Mouse (Mus musculus) C2C12 (cell line): ENCODE measurements around the gene Zgrf1. TPM values are rescaled to one million over a fixed set of nuclear protein-coding genes. Genes with fewer than 3 reads are reported as not detected.
A peak's percentile ranks its signal among the peaks of the same experiment; 100 is the strongest.

ENCODE experiments used
- H3K27me3 ChIP-seq: one replicate; pipeline ENCODE4 v1.6.1; 2011; ENCODE audit not compliant: control insufficient read depth, insufficient read depth, insufficient read length
- H3K36me3 ChIP-seq: one replicate; pipeline ENCODE4 v1.6.1; 2011; ENCODE audit not compliant: control insufficient read depth, insufficient read depth
- H3K4me3 ChIP-seq: one replicate; pipeline ENCODE4 v1.5.1; 2011; ENCODE audit warnings: mild to moderate bottlenecking, control low read depth; ENCODE audit not compliant: poor library complexity, insufficient read depth, severe bottlenecking
- H3K79me2 ChIP-seq: one replicate; pipeline ENCODE4 v1.6.1; 2011; ENCODE audit not compliant: control insufficient read depth, insufficient read depth
- H3K79me3 ChIP-seq: one replicate; pipeline ENCODE4 v1.6.1; 2011; ENCODE audit warnings: low read depth, control low read depth
- H3ac ChIP-seq: one replicate; pipeline ENCODE3; 2011; ENCODE audit warnings: low read depth; ENCODE audit not compliant: control insufficient read depth, insufficient read length
- CEBPB ChIP-seq: IDR thresholded peaks from one replicate; pipeline ENCODE4 v1.6.1; 2011; ENCODE audit warnings: low read depth, mild to moderate bottlenecking, control low read depth, moderate library complexity
- CTCF ChIP-seq: IDR thresholded peaks from one replicate; pipeline ENCODE4 v1.5.1; 2011; ENCODE audit not compliant: control insufficient read depth, insufficient read depth, insufficient read length
- FOSL1 ChIP-seq: IDR thresholded peaks from one replicate; pipeline ENCODE4 v1.8.0; 2011; ENCODE audit warnings: mild to moderate bottlenecking, low read length; ENCODE audit not compliant: poor library complexity, insufficient read depth, severe bottlenecking
- MAX ChIP-seq: IDR thresholded peaks from one replicate; pipeline ENCODE4 v1.6.1; 2011; ENCODE audit warnings: mild to moderate bottlenecking, control low read depth
- MYOD1 ChIP-seq: IDR thresholded peaks from one replicate; pipeline ENCODE4 v1.6.1; 2011; ENCODE audit warnings: low read depth; ENCODE audit not compliant: control insufficient read depth, insufficient read length
- MYOG ChIP-seq: IDR thresholded peaks from one replicate; pipeline ENCODE4 v1.6.1; 2011; ENCODE audit not compliant: control insufficient read depth, insufficient read length; ENCODE audit errors: extremely low read depth
- USF1 ChIP-seq: IDR thresholded peaks from one replicate; pipeline ENCODE4 v1.6.1; 2011; ENCODE audit warnings: low read depth, mild to moderate bottlenecking, control low read depth, moderate library complexity
- polyA plus RNA-seq: library from polyadenylated mRNA; unstranded; fragments of >200 nt; fragmentation: generic; extraction: Trizol; gene quantifications from one replicate; pipeline ENCODE4 v1.2.1, GENCODE M21; 2012; ENCODE audit warnings: missing spikeins

The Zgrf1 gene
- polyA plus RNA-seq, 1 experiment: 1.6 TPM

- no peaks in the 10 kb centered on the region for H3K36me3 ChIP-seq
- no peak overlapping the region for H3K4me3 ChIP-seq
- H3K79me3 ChIP-seq: no peaks in the 10 kb centered on the region
- H3ac ChIP-seq: no peak overlapping the region
- no peaks in the 10 kb centered on the region for H3K79me2 ChIP-seq
- no peak for TF ChIP-seq FOSL1
- TF ChIP-seq MYOD1: no peak
- no peak for TF ChIP-seq MAX
- no peak for TF ChIP-seq CEBPB
- TF ChIP-seq USF1: no peak
- no peak for TF ChIP-seq MYOG
- TF ChIP-seq CTCF: no peak
- peaks cover 58% of the 10 kb centered on the region for H3K27me3 ChIP-seq
Measured at GRCm38 (mm10) chr3:127630735-127631372, 77.6 kb downstream of the Zgrf1 start.

GRCm38 (mm10) chr3:127631582-127631981 lies 78.3 kb downstream of the Zgrf1 start:
- no peak overlapping the region for H3K4me3 ChIP-seq
- TF ChIP-seq MYOG: no peak
- no peak for TF ChIP-seq FOSL1
- TF ChIP-seq MAX: no peak
- TF ChIP-seq CEBPB: no peak
- TF ChIP-seq USF1: no peak
- TF ChIP-seq CTCF: no peak
- no peak for TF ChIP-seq MYOD1
- no peaks in the 10 kb centered on the region for H3K79me2 ChIP-seq
- H3K79me3 ChIP-seq: no peaks in the 10 kb centered on the region
- H3K27me3 ChIP-seq: peaks cover 53% of the 10 kb centered on the region
- H3ac ChIP-seq: no peak overlapping the region
- H3K36me3 ChIP-seq: no peaks in the 10 kb centered on the region

GRCm38 (mm10) chr3:127632531-127632930 lies 79.2 kb downstream of the Zgrf1 start:
- peaks cover 46% of the 10 kb centered on the region for H3K27me3 ChIP-seq
- TF ChIP-seq MYOD1: no peak
- H3ac ChIP-seq: no peak overlapping the region
- no peaks in the 10 kb centered on the region for H3K79me2 ChIP-seq
- no peaks in the 10 kb centered on the region for H3K36me3 ChIP-seq
- no peak overlapping the region for H3K4me3 ChIP-seq
- H3K79me3 ChIP-seq: no peaks in the 10 kb centered on the region

- H3K79me2 ChIP-seq: no peaks in the 10 kb centered on the region
- no peak within 1 kb of the TSS for H3K4me3 ChIP-seq
- TF ChIP-seq MYOG (no peak), CEBPB (no peak), CTCF (no peak), MYOD1 (no peak), MAX (no peak), USF1 (no peak), FOSL1 (no peak)
- H3ac ChIP-seq: no peak within 1 kb of the TSS
- H3K27me3 ChIP-seq: peaks cover 39% of the 10 kb centered on the region
- H3K36me3 ChIP-seq: no peaks in the 10 kb centered on the region
- no peaks in the 10 kb centered on the region for H3K79me3 ChIP-seq
Measured at GRCm38 (mm10) chr3:127633080-127634032, 80.1 kb downstream of the Zgrf1 start, which contains the start of gene Neurog2. TSS of gene Neurog2 (plus strand) at chr3:127633135.

- TF ChIP-seq CEBPB (no peak), FOSL1 (no peak), MYOD1 (no peak), CTCF (peak; percentile 96)
- Histone ChIP-seq H3K27me3 (peaks cover 38% of the 10 kb centered on the region), H3K79me2 (no peaks in the 10 kb centered on the region), H3K79me3 (no peaks in the 10 kb centered on the region), H3ac (no peak overlapping the region), H3K36me3 (no peaks in the 10 kb centered on the region), H3K4me3 (no peak overlapping the region)
Measured at GRCm38 (mm10) chr3:127634101-127634983, 81.1 kb downstream of the Zgrf1 start.
